Mouse (Mus musculus) heart, embryonic 11.5 days (tissue): ENCODE data around the gene Tanc1. TPM values are rescaled to one million over a fixed set of nuclear protein-coding genes. Genes with fewer than 3 reads are reported as not detected.
A peak's percentile ranks its signal among the peaks of the same experiment; 100 is the strongest.
"Not testable (repeated sequence)": the region's sequence is repeated elsewhere in the genome, so short reads cannot be mapped to it uniquely, and the experiment has no call there.

Experiments used
- ATAC-seq: fragments of 200-750 bp; cut with Nextera tagmentation; replicated peaks from 2 replicates; pipeline ENCODE4 v1.8.0; 2017; ENCODE audit warnings: moderate library complexity; ENCODE audit not compliant: insufficient number of reproducible peaks, low FRiP score, low TSS enrichment
- H3K27ac ChIP-seq: fragments of 300-500 bp; sonication (generic); 2 replicates; pipeline ENCODE4 v1.5.1; 2014; ENCODE audit warnings: mild to moderate bottlenecking, low read depth, low read length
- H3K27me3 ChIP-seq: fragments of 300-500 bp; sonication (generic); 2 replicates; pipeline ENCODE4 v1.6.1; 2014; ENCODE audit warnings: mild to moderate bottlenecking, low read length, mixed read lengths; ENCODE audit not compliant: control insufficient read depth, insufficient read depth
- H3K36me3 ChIP-seq: fragments of 300-500 bp; sonication (generic); 2 replicates; pipeline ENCODE4 v1.6.1; 2014; ENCODE audit warnings: mild to moderate bottlenecking, low read length, moderate library complexity, mixed read lengths; ENCODE audit not compliant: control insufficient read depth, insufficient read depth
- H3K4me1 ChIP-seq: fragments of 300-500 bp; sonication (generic); 2 replicates; pipeline ENCODE4 v1.6.1; 2014; ENCODE audit warnings: low read length; ENCODE audit not compliant: control insufficient read depth, insufficient read depth
- H3K4me2 ChIP-seq: fragments of 300-500 bp; sonication (generic); 2 replicates; pipeline ENCODE4 v1.6.1; 2014; ENCODE audit warnings: mild to moderate bottlenecking, moderate library complexity
- H3K4me3 ChIP-seq: fragments of 300-500 bp; sonication (generic); 2 replicates; pipeline ENCODE4 v1.5.1; 2014; ENCODE audit warnings: low read depth, low read length
- H3K9ac ChIP-seq: fragments of 300-500 bp; sonication (generic); 2 replicates; pipeline ENCODE4 v1.6.1; 2014; ENCODE audit warnings: mild to moderate bottlenecking, low read depth, low read length, moderate library complexity
- H3K9me3 ChIP-seq: fragments of 300-500 bp; sonication (generic); replicated peaks from 2 replicates; pipeline ENCODE4 v1.6.1; 2016; ENCODE audit warnings: low read length; ENCODE audit not compliant: control insufficient read depth
- WGBS: fragments of 180-500 bp; shearing (Covaris S2); extraction: QIAGEN DNeasy Blood & Tissue Kit; methylation state at CpG from one replicate; pipeline ENCODE4 v1.1.7; 2014; ENCODE audit not compliant: insufficient replicate concordance; 5-methylcytosine and 5-hydroxymethylcytosine counted together
- polyA plus RNA-seq: library from polyadenylated mRNA; unstranded; fragments of >200 nt; fragmentation: Nextera tagmentation; extraction: Ambion mirVana; gene quantifications from 2 replicates; pipeline ENCODE4 v1.2.1, GENCODE M21; 2014

The Tanc1 gene
- polyA plus RNA-seq, 1 experiment from 2014 or later = 26.0 TPM

- no peaks in the 10 kb centered on the region for H3K9me3 ChIP-seq
- 0 out of 2 replicates have a peak overlapping the region, but pooled peaks have one; percentile 22 for H3K9ac ChIP-seq
- no peak overlapping the region for H3K4me2 ChIP-seq
- H3K27ac ChIP-seq = peak overlapping the region; percentile 15; the same call in 1 of the 2 replicates
- 61% methylated on average over 6 of the region's 6 CpGs for WGBS
- ATAC-seq = no peak
- H3K27me3 ChIP-seq = no peaks in the 10 kb centered on the region
- H3K36me3 ChIP-seq = peaks cover 29% of the 10 kb centered on the region
- H3K4me1 ChIP-seq = peaks cover 16% of the 10 kb centered on the region
- no peak overlapping the region for H3K4me3 ChIP-seq
Measured at GRCm38 (mm10) chr2:59842556-59843008, 230.7 kb downstream of the Tanc1 start.

GRCm38 (mm10) chr2:59843156-59843555, 231.3 kb downstream of the Tanc1 start:
- no peak overlapping the region for H3K4me2 ChIP-seq
- H3K4me1 ChIP-seq = peaks cover 16% of the 10 kb centered on the region
- no peaks in the 10 kb centered on the region for H3K9me3 ChIP-seq
- WGBS = 80% methylated on average over 21 of the region's 21 CpGs
- no peaks in the 10 kb centered on the region for H3K27me3 ChIP-seq
- no peak overlapping the region for H3K4me3 ChIP-seq
- ATAC-seq = no peak
- no peak overlapping the region for H3K9ac ChIP-seq
- peaks cover 24% of the 10 kb centered on the region for H3K36me3 ChIP-seq
- H3K27ac ChIP-seq = no peak overlapping the region

GRCm38 (mm10) chr2:59843848-59844247, 232.0 kb downstream of the Tanc1 start:
- Histone ChIP-seq H3K4me2 (no peak overlapping the region), H3K9ac (no peak overlapping the region), H3K9me3 (no peaks in the 10 kb centered on the region), H3K27ac (no peak overlapping the region), H3K36me3 (peaks cover 24% of the 10 kb centered on the region), H3K27me3 (no peaks in the 10 kb centered on the region), H3K4me1 (peaks cover 16% of the 10 kb centered on the region), H3K4me3 (no peak overlapping the region)
- WGBS = 85% methylated on average over 6 of the region's 6 CpGs
- ATAC-seq = no peak

GRCm38 (mm10) chr2:59851885-59852284, 240.0 kb downstream of the Tanc1 start:
- H3K27ac ChIP-seq, H3K27me3 ChIP-seq, H3K4me2 ChIP-seq, ATAC-seq, H3K36me3 ChIP-seq, H3K4me1 ChIP-seq, H3K4me3 ChIP-seq, H3K9ac ChIP-seq, H3K9me3 ChIP-seq: not testable (repeated sequence)
- 88% methylated on average over 3 of the region's 5 CpGs for WGBS

- no peak for ATAC-seq
- no peak overlapping the region for H3K4me2 ChIP-seq
- no peak overlapping the region for H3K27ac ChIP-seq
- no peaks in the 10 kb centered on the region for H3K4me1 ChIP-seq
- no peak overlapping the region for H3K4me3 ChIP-seq
- no peaks in the 10 kb centered on the region for H3K27me3 ChIP-seq
- H3K9ac ChIP-seq = no peak overlapping the region
- H3K9me3 ChIP-seq = no peaks in the 10 kb centered on the region
- WGBS = 87% methylated on average over 11 of the region's 11 CpGs
- peaks cover 8% of the 10 kb centered on the region for H3K36me3 ChIP-seq
Measured at GRCm38 (mm10) chr2:59852916-59853315, 241.1 kb downstream of the Tanc1 start.

- Histone ChIP-seq H3K27me3 (no peaks in the 10 kb centered on the region), H3K9ac (no peak overlapping the region), H3K4me2 (no peak overlapping the region), H3K4me1 (no peaks in the 10 kb centered on the region), H3K36me3 (peaks cover 10% of the 10 kb centered on the region), H3K9me3 (no peaks in the 10 kb centered on the region), H3K27ac (no peak overlapping the region), H3K4me3 (no peak overlapping the region)
- ATAC-seq = no peak
- 89% methylated on average over 10 of the region's 10 CpGs for WGBS
Measured at GRCm38 (mm10) chr2:59853543-59853942, 241.7 kb downstream of the Tanc1 start.

GRCm38 (mm10) chr2:59854363-59854762, 242.5 kb downstream of the Tanc1 start:
- H3K9ac ChIP-seq = no peak overlapping the region
- H3K4me1 ChIP-seq = no peaks in the 10 kb centered on the region
- H3K4me2 ChIP-seq = no peak overlapping the region
- H3K4me3 ChIP-seq = no peak overlapping the region
- WGBS = 84% methylated on average over 9 of the region's 9 CpGs
- H3K36me3 ChIP-seq = peaks cover 12% of the 10 kb centered on the region
- no peak for ATAC-seq
- no peaks in the 10 kb centered on the region for H3K9me3 ChIP-seq
- H3K27ac ChIP-seq = no peak overlapping the region
- H3K27me3 ChIP-seq = no peaks in the 10 kb centered on the region

- 87% methylated on average over 6 of the region's 6 CpGs for WGBS
- H3K27ac ChIP-seq = no peak overlapping the region
- no peak overlapping the region for H3K4me2 ChIP-seq
- H3K4me3 ChIP-seq = no peak overlapping the region
- H3K9ac ChIP-seq = no peak overlapping the region
- H3K4me1 ChIP-seq = no peaks in the 10 kb centered on the region
- H3K36me3 ChIP-seq = peaks cover 11% of the 10 kb centered on the region
- no peak for ATAC-seq
- no peaks in the 10 kb centered on the region for H3K27me3 ChIP-seq
- H3K9me3 ChIP-seq = no peaks in the 10 kb centered on the region
Measured at GRCm38 (mm10) chr2:59862618-59863017, 250.8 kb downstream of the Tanc1 start.

- H3K4me1 ChIP-seq = no peaks in the 10 kb centered on the region
- no peak for ATAC-seq
- no peak overlapping the region for H3K27ac ChIP-seq
- WGBS = 85% methylated on average over 6 of the region's 6 CpGs
- H3K9ac ChIP-seq = no peak overlapping the region
- no peaks in the 10 kb centered on the region for H3K27me3 ChIP-seq
- H3K36me3 ChIP-seq = peaks cover 8% of the 10 kb centered on the region; the same call in 1 of the 2 replicates
- no peaks in the 10 kb centered on the region for H3K9me3 ChIP-seq
- no peak overlapping the region for H3K4me3 ChIP-seq
- H3K4me2 ChIP-seq = no peak overlapping the region
Measured at GRCm38 (mm10) chr2:59870526-59870925, 258.7 kb downstream of the Tanc1 start.
